Mouse (Mus musculus): ENCODE data around the gene Fanca.

DNA sequence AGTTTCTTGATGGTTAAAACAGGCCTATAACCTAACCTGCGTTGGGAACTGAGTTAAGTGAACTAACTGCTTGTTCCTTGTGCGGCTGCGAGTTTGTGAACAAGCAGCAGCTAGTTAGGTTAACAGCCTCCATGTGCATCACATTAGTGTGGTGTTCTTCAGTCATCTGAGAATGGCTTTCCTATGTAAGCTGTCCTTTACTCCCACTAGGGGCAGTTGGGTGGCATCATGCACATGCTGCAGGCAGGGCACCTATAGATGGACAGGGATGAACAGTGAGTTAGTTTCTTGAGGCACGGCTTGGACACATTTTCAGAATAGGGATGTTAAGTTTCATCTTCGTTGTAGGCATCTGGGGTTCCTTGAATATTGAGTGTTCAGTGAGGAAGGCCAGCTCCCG, 63.2 kb downstream of the Fanca start:
- TF ChIP-seq EP300 (IDR thresholded peaks at IDR 0.05; ENCODE audit: low read depth) (no peak), CTCF (IDR thresholded peaks at IDR 0.05; ENCODE audit: low read depth) (no peak; the same call in 1 of the 2 replicates)
